Mouse (Mus musculus): ENCODE measurements around the gene Dynlt1f. TPM values are rescaled to one million over a fixed set of nuclear protein-coding genes. Genes with fewer than 3 reads are reported as not detected.
"Not testable (repeated sequence)": the region's sequence is repeated elsewhere in the genome, so short reads cannot be mapped to it uniquely, and the experiment has no call there.

Dynlt1f gene
- polyA plus RNA-seq, 1 experiment from 2014 or later: 258 TPM

DNA sequence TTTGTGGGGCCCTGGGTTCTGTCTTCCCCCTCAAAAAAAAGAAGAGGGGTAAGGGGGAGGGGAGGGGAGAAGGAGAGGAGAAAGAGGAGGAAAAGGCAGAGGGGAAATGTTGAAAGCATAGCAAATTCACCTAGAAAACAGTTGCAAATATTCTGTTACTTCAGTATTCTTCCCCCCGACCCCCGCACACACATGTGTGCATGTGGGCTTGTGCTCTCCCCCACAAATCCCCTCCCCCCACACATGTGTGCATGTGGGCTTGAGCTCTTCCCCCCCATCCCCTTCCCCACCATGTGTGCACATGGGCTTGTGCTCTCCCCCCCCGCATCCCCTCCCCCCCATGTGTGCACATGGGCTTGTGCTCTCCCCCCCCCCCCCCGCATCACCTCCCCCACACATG is 33.6 kb upstream of the Dynlt1f start:
- not testable (repeated sequence) for H3K4me3 ChIP-seq (ENCODE audit: low read length); H3K36me3 ChIP-seq (ENCODE audit: control insufficient read depth, insufficient read depth, low read length); H3K27me3 ChIP-seq (ENCODE audit: control insufficient read depth, insufficient read depth, low read depth, low read length); H3K4me2 ChIP-seq (ENCODE audit: low read depth, low read length); H3K9me3 ChIP-seq (ENCODE audit: control insufficient read depth, low read length); H3K4me1 ChIP-seq (replicated peaks; ENCODE audit: control insufficient read depth, insufficient read depth, low read length); ATAC-seq (ENCODE audit: low read depth); H3K27ac ChIP-seq (ENCODE audit: low read length); H3K9ac ChIP-seq (ENCODE audit: low read length)
- WGBS: 85% methylated on average over 3 of the region's 4 CpGs

DNA sequence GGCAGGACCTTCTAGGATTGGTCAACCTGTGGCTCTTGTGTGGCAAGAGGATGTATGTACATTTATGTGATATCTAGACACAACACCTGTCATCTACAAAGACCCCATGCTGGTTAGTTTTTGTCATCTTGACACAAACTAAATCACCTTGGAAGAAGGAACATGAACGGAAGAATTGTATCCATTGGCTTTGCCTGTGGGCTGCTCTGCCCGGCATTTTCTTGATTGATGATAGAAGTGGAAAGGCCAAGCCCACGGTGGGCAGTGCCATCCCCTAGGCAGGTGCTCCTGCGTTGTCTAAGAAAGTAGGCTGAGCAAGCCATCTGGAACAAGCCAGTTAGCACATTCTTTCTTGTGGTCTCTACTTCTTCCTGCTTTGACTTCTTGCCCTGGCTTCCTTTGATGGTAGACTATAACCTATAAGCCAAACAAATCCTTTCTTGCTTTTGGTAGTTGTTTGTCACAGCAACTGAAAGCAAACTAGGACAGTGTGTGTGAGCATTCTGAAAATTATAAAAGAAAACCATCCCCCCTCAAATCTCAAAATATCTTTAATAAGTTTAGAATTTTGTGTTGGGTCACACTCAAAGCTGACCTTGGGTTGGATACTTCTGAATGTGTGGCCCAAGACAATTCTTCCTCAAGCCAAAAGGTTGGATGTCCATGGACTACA is 30.7 kb upstream of the Dynlt1f start:
- ATAC-seq (ENCODE audit: low read depth); H3K36me3 ChIP-seq (ENCODE audit: control insufficient read depth, insufficient read depth, low read length); H3K4me3 ChIP-seq (ENCODE audit: low read length); H3K9me3 ChIP-seq (ENCODE audit: control insufficient read depth, low read length); H3K9ac ChIP-seq (ENCODE audit: low read length); H3K27ac ChIP-seq (ENCODE audit: low read length); H3K4me1 ChIP-seq (replicated peaks; ENCODE audit: control insufficient read depth, insufficient read depth, low read length); H3K4me2 ChIP-seq (ENCODE audit: low read depth, low read length); H3K27me3 ChIP-seq (ENCODE audit: control insufficient read depth, insufficient read depth, low read depth, low read length): not testable (repeated sequence)
- 74% methylated on average over 2 of the region's 4 CpGs for WGBS

DNA sequence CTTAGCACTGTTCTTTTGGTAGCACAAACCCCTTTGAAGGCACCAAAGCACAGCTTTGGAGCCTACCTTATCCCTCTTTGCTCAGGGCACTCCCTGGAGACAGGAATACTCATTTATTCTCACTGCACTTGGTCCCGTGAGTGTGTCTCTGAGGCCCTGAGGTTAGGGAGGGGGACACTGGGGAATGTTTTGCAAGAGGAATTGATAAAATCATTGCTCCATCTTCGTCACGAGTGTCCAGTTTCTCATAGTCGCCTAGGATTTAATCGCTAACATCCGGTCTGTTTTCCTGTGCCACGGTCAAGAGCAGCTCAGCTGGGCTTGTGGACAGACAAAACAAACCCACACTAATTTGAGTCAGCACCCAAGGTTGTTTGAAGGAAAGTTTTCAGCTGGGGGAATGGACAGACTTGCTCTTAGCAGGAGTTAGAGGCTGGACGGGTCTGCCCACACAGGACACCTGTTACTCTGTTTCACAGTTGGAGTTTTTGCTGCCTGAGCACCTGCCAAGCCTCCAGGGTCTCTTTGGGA is 29.7 kb upstream of the Dynlt1f start:
- H3K4me3 ChIP-seq (ENCODE audit: low read length); H3K27me3 ChIP-seq (ENCODE audit: control insufficient read depth, insufficient read depth, low read depth, low read length); H3K4me1 ChIP-seq (replicated peaks; ENCODE audit: control insufficient read depth, insufficient read depth, low read length); H3K4me2 ChIP-seq (ENCODE audit: low read depth, low read length); H3K9ac ChIP-seq (ENCODE audit: low read length); H3K27ac ChIP-seq (ENCODE audit: low read length); H3K36me3 ChIP-seq (ENCODE audit: control insufficient read depth, insufficient read depth, low read length); H3K9me3 ChIP-seq (ENCODE audit: control insufficient read depth, low read length): not testable (repeated sequence)
- ATAC-seq (ENCODE audit: low read depth): peak; percentile 26; the same call in 1 of the 2 replicates
- 18% methylated on average over 2 of the region's 8 CpGs for WGBS

DNA sequence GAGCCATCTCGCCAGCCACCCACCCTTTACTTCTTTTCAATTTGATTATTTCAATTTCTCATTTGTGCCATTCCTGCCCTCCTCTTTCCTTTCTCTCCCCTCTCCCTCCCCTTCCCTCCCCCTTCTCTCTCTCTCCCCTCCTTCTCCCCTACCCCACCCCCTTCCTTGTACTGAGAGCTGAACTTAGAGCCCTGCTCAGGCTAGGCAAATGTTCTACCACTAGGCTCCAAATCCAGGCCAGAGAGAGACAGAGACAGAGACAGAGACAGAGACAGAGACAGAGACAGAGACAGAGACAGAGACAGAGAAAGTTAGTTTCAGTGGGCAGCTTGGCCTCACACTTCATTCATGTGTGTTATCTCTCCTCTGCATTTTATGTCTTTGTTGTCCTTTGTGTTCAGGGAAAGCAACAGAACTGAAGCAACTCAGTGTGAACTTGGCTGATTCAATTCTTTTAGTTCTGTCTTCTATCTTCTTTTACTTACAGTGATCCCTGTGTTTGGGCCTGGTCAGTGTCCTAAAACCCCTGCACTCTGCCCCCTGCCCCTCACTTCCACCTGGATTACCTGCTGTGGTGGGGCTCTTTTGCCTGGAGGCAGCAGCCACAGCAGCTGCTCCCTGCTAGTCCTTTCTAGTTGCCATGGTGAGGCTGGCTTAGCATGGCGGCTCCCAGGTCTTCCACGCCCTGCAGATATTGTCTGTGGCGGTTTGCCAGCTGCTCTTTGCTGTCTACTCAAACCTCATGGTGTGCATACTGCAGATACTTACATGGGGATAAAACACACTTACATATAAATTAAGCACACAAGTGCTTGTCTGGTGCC is 29.0 kb upstream of the Dynlt1f start:
- H3K9ac ChIP-seq (ENCODE audit: low read length); H3K9me3 ChIP-seq (ENCODE audit: control insufficient read depth, low read length); H3K4me2 ChIP-seq (ENCODE audit: low read depth, low read length); H3K36me3 ChIP-seq (ENCODE audit: control insufficient read depth, insufficient read depth, low read length); H3K4me1 ChIP-seq (replicated peaks; ENCODE audit: control insufficient read depth, insufficient read depth, low read length); H3K27ac ChIP-seq (ENCODE audit: low read length); H3K27me3 ChIP-seq (ENCODE audit: control insufficient read depth, insufficient read depth, low read depth, low read length); H3K4me3 ChIP-seq (ENCODE audit: low read length): not testable (repeated sequence)
- WGBS: no CpG with 5 or more reads among the region's 4 CpGs
- peak; percentile 94 for ATAC-seq (ENCODE audit: low read depth)

DNA sequence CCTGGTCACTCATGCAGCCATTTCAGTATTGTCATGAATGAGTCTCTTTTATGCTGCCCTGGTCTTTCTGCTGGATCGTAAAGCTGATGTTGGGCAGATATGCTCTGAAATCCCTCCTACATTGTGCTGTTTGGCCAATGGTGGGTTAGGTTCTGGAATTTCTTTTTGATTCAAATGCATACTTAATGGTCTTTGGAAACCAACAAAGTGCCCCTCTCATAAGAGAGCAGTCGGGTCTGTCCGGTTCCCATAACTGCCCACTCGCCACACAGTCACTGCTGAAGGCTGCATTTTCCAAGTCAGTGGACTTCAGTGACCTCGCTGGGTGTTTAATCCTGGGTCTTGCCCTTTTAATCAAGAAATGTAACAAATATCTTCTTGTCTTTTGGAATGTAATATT is 28.0 kb upstream of the Dynlt1f start:
- H3K36me3 ChIP-seq (ENCODE audit: control insufficient read depth, insufficient read depth, low read length); ATAC-seq (ENCODE audit: low read depth); H3K9ac ChIP-seq (ENCODE audit: low read length); H3K4me2 ChIP-seq (ENCODE audit: low read depth, low read length); H3K27ac ChIP-seq (ENCODE audit: low read length); H3K9me3 ChIP-seq (ENCODE audit: control insufficient read depth, low read length); H3K4me1 ChIP-seq (replicated peaks; ENCODE audit: control insufficient read depth, insufficient read depth, low read length); H3K4me3 ChIP-seq (ENCODE audit: low read length); H3K27me3 ChIP-seq (ENCODE audit: control insufficient read depth, insufficient read depth, low read depth, low read length): not testable (repeated sequence)
- WGBS: no CpG with 5 or more reads among the region's 5 CpGs

DNA sequence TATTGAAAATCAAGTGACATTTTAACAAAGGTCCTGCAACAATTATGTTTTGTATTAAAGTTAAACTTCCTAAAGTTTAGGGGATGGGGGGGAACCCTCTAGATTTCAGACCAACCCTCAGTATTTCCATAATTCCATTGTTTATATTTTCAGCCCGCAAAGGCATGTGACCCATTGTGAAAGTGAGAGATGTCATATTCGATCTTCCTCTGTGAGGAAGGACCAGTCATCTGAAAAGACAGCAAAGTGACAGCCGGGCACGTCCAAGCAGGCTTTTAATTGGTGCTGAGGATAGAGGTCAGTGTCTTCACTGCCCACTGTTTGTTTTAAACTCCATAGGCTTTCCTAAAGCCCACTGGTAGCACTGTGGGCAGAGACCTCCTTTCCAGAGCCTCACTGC is 26.0 kb upstream of the Dynlt1f start:
- not testable (repeated sequence) for H3K4me3 ChIP-seq (ENCODE audit: low read length); H3K36me3 ChIP-seq (ENCODE audit: control insufficient read depth, insufficient read depth, low read length); H3K4me1 ChIP-seq (replicated peaks; ENCODE audit: control insufficient read depth, insufficient read depth, low read length); H3K9me3 ChIP-seq (ENCODE audit: control insufficient read depth, low read length); H3K9ac ChIP-seq (ENCODE audit: low read length); H3K4me2 ChIP-seq (ENCODE audit: low read depth, low read length); ATAC-seq (ENCODE audit: low read depth); H3K27ac ChIP-seq (ENCODE audit: low read length); H3K27me3 ChIP-seq (ENCODE audit: control insufficient read depth, insufficient read depth, low read depth, low read length)
- 42% methylated on average over 4 of the region's 4 CpGs for WGBS

DNA sequence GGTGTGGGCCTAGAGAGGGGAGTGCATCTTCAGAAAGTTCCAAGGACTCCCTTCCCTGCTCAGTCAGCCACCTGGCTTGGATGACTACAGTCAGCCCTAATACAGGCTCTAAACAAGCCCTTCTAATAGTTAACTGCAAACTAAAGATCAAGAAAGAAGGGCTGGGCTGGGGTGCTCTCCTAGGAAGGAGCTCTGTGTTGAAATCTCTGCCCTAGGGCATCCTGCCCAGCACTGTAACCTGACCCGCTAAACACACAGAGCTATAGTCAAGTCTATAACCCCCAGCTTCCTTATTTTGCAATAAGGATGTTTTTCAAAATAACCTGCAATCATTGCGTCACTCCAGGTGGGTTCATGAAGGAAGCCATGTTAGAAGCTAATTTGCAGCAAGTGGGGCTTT is 22.4 kb upstream of the Dynlt1f start:
- H3K27me3 ChIP-seq (ENCODE audit: control insufficient read depth, insufficient read depth, low read depth, low read length); H3K36me3 ChIP-seq (ENCODE audit: control insufficient read depth, insufficient read depth, low read length); H3K9ac ChIP-seq (ENCODE audit: low read length); H3K9me3 ChIP-seq (ENCODE audit: control insufficient read depth, low read length); H3K4me2 ChIP-seq (ENCODE audit: low read depth, low read length); H3K27ac ChIP-seq (ENCODE audit: low read length); H3K4me1 ChIP-seq (replicated peaks; ENCODE audit: control insufficient read depth, insufficient read depth, low read length); H3K4me3 ChIP-seq (ENCODE audit: low read length): not testable (repeated sequence)
- peak; percentile 81 for ATAC-seq (ENCODE audit: low read depth)
- 67% methylated on average over 1 of the region's 2 CpGs for WGBS

DNA sequence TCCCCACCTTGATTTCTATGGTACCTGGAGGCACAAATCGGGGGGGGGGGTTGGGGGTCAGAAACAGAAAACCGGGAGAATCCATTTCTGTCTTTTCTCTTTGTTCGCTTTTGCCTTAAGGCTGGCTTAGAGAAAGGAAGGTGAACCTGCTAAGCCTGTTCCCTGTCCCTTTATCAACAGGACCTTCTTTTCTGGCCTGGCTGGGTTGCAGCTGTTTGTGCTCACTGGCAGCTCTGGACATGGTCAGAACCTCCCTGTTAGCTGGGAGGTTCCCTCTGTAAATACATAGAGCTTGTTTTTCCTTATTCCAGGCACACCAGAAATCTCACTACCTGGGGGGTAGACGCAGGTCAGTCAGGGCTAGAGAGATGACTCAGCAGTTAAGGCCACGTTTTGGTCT is 18.6 kb upstream of the Dynlt1f start:
- not testable (repeated sequence) for H3K4me1 ChIP-seq (replicated peaks; ENCODE audit: control insufficient read depth, insufficient read depth, low read length); H3K4me2 ChIP-seq (ENCODE audit: low read depth, low read length); H3K9me3 ChIP-seq (ENCODE audit: control insufficient read depth, low read length); H3K9ac ChIP-seq (ENCODE audit: low read length); H3K4me3 ChIP-seq (ENCODE audit: low read length); H3K27me3 ChIP-seq (ENCODE audit: control insufficient read depth, insufficient read depth, low read depth, low read length); H3K27ac ChIP-seq (ENCODE audit: low read length); H3K36me3 ChIP-seq (ENCODE audit: control insufficient read depth, insufficient read depth, low read length)
- peak; percentile 39; the same call in 1 of the 2 replicates for ATAC-seq (ENCODE audit: low read depth)
- 34% methylated on average over 5 of the region's 5 CpGs for WGBS

DNA sequence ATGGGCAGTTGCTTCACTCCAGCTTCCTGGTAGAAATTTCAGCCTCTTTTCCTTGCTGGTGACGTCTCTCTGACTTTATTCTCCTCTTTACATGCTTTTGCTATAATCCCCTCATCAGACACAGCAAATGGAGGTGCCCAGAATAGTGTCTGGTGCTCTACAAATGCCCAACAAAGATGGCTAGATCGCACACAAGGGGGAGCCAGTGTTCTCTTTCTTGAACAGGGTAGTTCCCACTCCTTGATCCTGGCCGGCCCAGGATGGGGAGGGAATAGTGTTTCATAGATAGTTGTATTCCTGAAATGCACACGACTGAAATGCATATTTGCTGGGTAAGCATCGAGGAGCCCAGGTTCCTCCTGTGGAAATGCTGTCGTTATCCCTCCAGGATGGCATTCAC is 12.8 kb upstream of the Dynlt1f start:
- not testable (repeated sequence) for H3K9ac ChIP-seq (ENCODE audit: low read length); H3K9me3 ChIP-seq (ENCODE audit: control insufficient read depth, low read length); H3K4me1 ChIP-seq (replicated peaks; ENCODE audit: control insufficient read depth, insufficient read depth, low read length); ATAC-seq (ENCODE audit: low read depth); H3K4me2 ChIP-seq (ENCODE audit: low read depth, low read length); H3K4me3 ChIP-seq (ENCODE audit: low read length); H3K36me3 ChIP-seq (ENCODE audit: control insufficient read depth, insufficient read depth, low read length); H3K27me3 ChIP-seq (ENCODE audit: control insufficient read depth, insufficient read depth, low read depth, low read length); H3K27ac ChIP-seq (ENCODE audit: low read length)
- no CpG with 5 or more reads among the region's 6 CpGs for WGBS

Measured in lung, embryonic 16.5 days (tissue).